Comparison of ENCODE assay signal across 8 mouse cellular contexts in the genomic region with DNA sequence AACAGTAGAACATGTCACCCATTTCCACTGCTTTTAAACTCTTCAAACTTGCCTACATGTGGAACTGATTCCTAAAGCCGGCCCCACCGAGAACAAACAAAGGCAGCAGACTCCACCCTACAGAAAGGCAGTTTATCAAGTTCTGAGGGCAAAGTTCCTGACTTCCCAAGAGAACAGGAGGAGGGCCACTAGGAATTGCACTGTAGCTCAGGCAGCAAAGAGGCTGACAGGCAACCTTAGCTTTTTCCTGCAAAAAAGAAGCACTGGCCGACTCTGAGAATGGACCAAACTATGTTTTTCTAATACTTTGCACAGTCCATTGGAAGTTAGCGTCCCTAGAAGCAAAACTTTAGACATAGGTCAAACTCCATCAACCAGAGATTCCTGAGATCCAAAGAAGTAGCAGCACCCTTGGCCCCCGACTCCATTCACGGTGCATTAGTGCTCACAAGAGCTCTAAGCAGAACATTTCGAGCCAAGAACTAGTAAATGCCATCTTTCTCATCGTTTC. TPM values are rescaled to one million over a fixed set of nuclear protein-coding genes. Genes with fewer than 3 reads are reported as not detected.
A peak's percentile ranks its signal among the peaks of the same experiment; 100 is the strongest.
DNase-seq lines count a peak whose midpoint lies in the region; ATAC-seq and TF ChIP-seq lines count a peak whose summit lies in the region.

No protein-coding gene starts in this region.

- no peak for TF ChIP-seq CTCF in embryonic fibroblast, embryonic 13.5 days (IDR thresholded peaks at IDR 0.05; ENCODE audit: borderline replicate concordance, insufficient read depth, low read length)
- TF ChIP-seq CTCF in liver, adult 2 months (IDR thresholded peaks at IDR 0.05; ENCODE audit: low read depth, low read length): no peak

- no peak for TF ChIP-seq POLR2A in embryonic fibroblast, embryonic 13.5 days (IDR thresholded peaks at IDR 0.05; ENCODE audit: low read depth, low read length)
- TF ChIP-seq POLR2A in liver, adult 2 months (IDR thresholded peaks at IDR 0.05; ENCODE audit: extremely low read depth, insufficient read depth, low read length): no peak

- H3K4me1 ChIP-seq in embryonic fibroblast, embryonic 13.5 days (ENCODE audit: control insufficient read depth, insufficient read depth, low read length): peaks cover 35% of the 10 kb centered on the region
- H3K4me1 ChIP-seq in hindbrain, embryonic 15.5 days (replicated peaks): peaks cover 57% of the 10 kb centered on the region
- peaks cover 51% of the 10 kb centered on the region for H3K4me1 ChIP-seq in liver, adult 2 months (ENCODE audit: control insufficient read depth, insufficient read depth, low read length)

- H3K27ac ChIP-seq in embryonic fibroblast, embryonic 13.5 days (ENCODE audit: insufficient read depth, low read length): peak overlapping the region; percentile 90
- H3K27ac ChIP-seq in hindbrain, embryonic 15.5 days (replicated peaks): peak overlapping the region; percentile 86
- peak overlapping the region; percentile 96 for H3K27ac ChIP-seq in liver, adult 2 months (replicated peaks; ENCODE audit: insufficient read depth, low read depth, low read length)

- no peaks in the 10 kb centered on the region for H3K36me3 ChIP-seq in hindbrain, embryonic 15.5 days
- H3K36me3 ChIP-seq in liver, adult 2 months (ENCODE audit: control insufficient read depth, insufficient read depth, low read length): 0 out of 2 replicates have a peak, but pooled peaks cover 2% of the 10 kb centered on the region

- H3K4me2 ChIP-seq in hindbrain, embryonic 15.5 days: 0 out of 2 replicates have a peak overlapping the region, but pooled peaks have one; percentile 4

- WGBS in hindbrain, embryonic 15.5 days: 14% methylated on average over 8 of the region's 8 CpGs
- WGBS in liver, adult 2 months: 4% methylated on average over 8 of the region's 8 CpGs

- H3K4me3 ChIP-seq in embryonic fibroblast, embryonic 13.5 days (ENCODE audit: insufficient read depth, low read length): no peak overlapping the region
- H3K4me3 ChIP-seq in hindbrain, embryonic 15.5 days: no peak overlapping the region
- no peak overlapping the region for H3K4me3 ChIP-seq in liver, adult 2 months (ENCODE audit: insufficient read depth, low read depth, low read length)

- peaks cover 43% of the 10 kb centered on the region; the same call in 1 of the 2 replicates for H3K79me2 ChIP-seq in liver, adult 2 months (ENCODE audit: control insufficient read depth, insufficient read depth, low read length)

- no peaks in the 10 kb centered on the region for H3K9me3 ChIP-seq in hindbrain, embryonic 15.5 days

- no peak overlapping the region for H3K9ac ChIP-seq in hindbrain, embryonic 15.5 days
- H3K9ac ChIP-seq in liver, adult 2 months (ENCODE audit: low read depth, low read length): peak overlapping the region; percentile 56; the same call in 1 of the 2 replicates

- H3K27me3 ChIP-seq in hindbrain, embryonic 15.5 days: no peaks in the 10 kb centered on the region
- no peaks in the 10 kb centered on the region for H3K27me3 ChIP-seq in liver, adult 2 months (ENCODE audit: control insufficient read depth, insufficient read depth, low read length)

- no peak for ATAC-seq in hindbrain, embryonic 15.5 days (ENCODE audit: low FRiP score, low read depth)

- peak; percentile 71 for DNase-seq in adipocyte (ENCODE audit: low spot score)
- DNase-seq in liver, adult 2 months (ENCODE audit: extremely low read depth, low read depth, low spot score): peak; percentile 88
- peak; percentile 47 for DNase-seq in neural tube, embryonic 10.5 days (ENCODE audit: extremely low spot score, low spot score)
- DNase-seq in frontal cortex, postnatal 25 days (ENCODE audit: low spot score in 2 of 2): no peak
- DNase-seq in adrenal gland, postnatal 4 days (ENCODE audit: low spot score in 2 of 2): no peak
- no peak for DNase-seq in ovary, postnatal 36 days (ENCODE audit: low spot score)

RNA-seq across cellular contexts. Expression of a gene that starts 14.3 kb away (rescaled TPM):
- 231 and 306 TPM in 2 replicates for polyA plus RNA-seq in embryonic fibroblast, embryonic 13.5 days (2011; ENCODE audit: insufficient read length, low read depth, missing spikeins)
- polyA plus RNA-seq in hindbrain, embryonic 15.5 days (2015; fragmentation: Nextera tagmentation; extraction: Ambion mirVana): 32.6 and 32.7 TPM in 2 replicates
- 47.4 and 53.2 TPM in 2 replicates for total RNA-seq in liver, adult 2 months (2014; rRNA removed)
- 29.7 and 31.4 TPM in 2 replicates for polyA plus RNA-seq in liver, adult 2 months (2012; rRNA removed)
- 100 to 1,000 TPM; 157 to 165 TPM for total RNA-seq in adrenal gland, postnatal 4 days (2021)

RNA-seq across cellular contexts. Expression of a gene that starts 22.6 kb away (rescaled TPM):
- not detected in 2 replicates for polyA plus RNA-seq in embryonic fibroblast, embryonic 13.5 days (2011; ENCODE audit: insufficient read length, low read depth, missing spikeins)
- polyA plus RNA-seq in hindbrain, embryonic 15.5 days (2015; fragmentation: Nextera tagmentation; extraction: Ambion mirVana): 0.10 and 0.35 TPM in 2 replicates
- 0.07 TPM in 1 of 2 replicates, not detected in the other for total RNA-seq in liver, adult 2 months (2014; rRNA removed)
- not detected in 2 replicates for polyA plus RNA-seq in liver, adult 2 months (2012; rRNA removed)
- under 1 TPM; 0.22 to 0.42 TPM for total RNA-seq in adrenal gland, postnatal 4 days (2021)

RNA-seq across cellular contexts. Expression of a gene that starts 34.3 kb away (rescaled TPM):
- polyA plus RNA-seq in embryonic fibroblast, embryonic 13.5 days (2011; ENCODE audit: insufficient read length, low read depth, missing spikeins): 106 and 122 TPM in 2 replicates
- polyA plus RNA-seq in hindbrain, embryonic 15.5 days (2015; fragmentation: Nextera tagmentation; extraction: Ambion mirVana): 195 and 212 TPM in 2 replicates
- total RNA-seq in liver, adult 2 months (2014; rRNA removed): 19.2 and 27.3 TPM in 2 replicates
- polyA plus RNA-seq in liver, adult 2 months (2012; rRNA removed): 18.8 and 19.6 TPM in 2 replicates
- 10 to 100 TPM; 87.7 to 89.0 TPM for total RNA-seq in adrenal gland, postnatal 4 days (2021)

RNA-seq across cellular contexts. Expression of a gene that starts 41.6 kb away (rescaled TPM):
- polyA plus RNA-seq in embryonic fibroblast, embryonic 13.5 days (2011; ENCODE audit: insufficient read length, low read depth, missing spikeins): not detected in 2 replicates
- not detected in 2 replicates for polyA plus RNA-seq in hindbrain, embryonic 15.5 days (2015; fragmentation: Nextera tagmentation; extraction: Ambion mirVana)
- total RNA-seq in liver, adult 2 months (2014; rRNA removed): not detected in 2 replicates
- polyA plus RNA-seq in liver, adult 2 months (2012; rRNA removed): not detected in 2 replicates
- total RNA-seq in adrenal gland, postnatal 4 days (2021): not detected

RNA-seq across cellular contexts. Expression of a gene that starts 41.9 kb away (rescaled TPM):
- polyA plus RNA-seq in embryonic fibroblast, embryonic 13.5 days (2011; ENCODE audit: insufficient read length, low read depth, missing spikeins): 21.3 and 28.0 TPM in 2 replicates
- polyA plus RNA-seq in hindbrain, embryonic 15.5 days (2015; fragmentation: Nextera tagmentation; extraction: Ambion mirVana): 53.4 and 53.6 TPM in 2 replicates
- total RNA-seq in liver, adult 2 months (2014; rRNA removed): 7.9 and 9.3 TPM in 2 replicates
- 5.5 and 5.6 TPM in 2 replicates for polyA plus RNA-seq in liver, adult 2 months (2012; rRNA removed)
- 10 to 100 TPM; 26.7 to 28.6 TPM for total RNA-seq in adrenal gland, postnatal 4 days (2021)

Comparison
In these comparisons a context has a peak if more than half of its experiments do, and no peak if none do; other contexts are left out.
1. DNase-seq: peak in adipocyte (single experiment), liver, adult 2 months (single experiment) and neural tube, embryonic 10.5 days (single experiment); none in frontal cortex, postnatal 25 days (0 of 2), adrenal gland, postnatal 4 days (0 of 2) and ovary, postnatal 36 days (single experiment).
2. Peak in every context shown above with its lines, with median percentiles within 50 percentile points of each other: H3K27ac ChIP-seq.